Mouse (Mus musculus) G1E (cell line): ENCODE data around the gene Kcnh5.

ENCODE experiments used
- CTCF ChIP-seq: IDR thresholded peaks from 2 replicates; pipeline ENCODE4 v1.5.1; 2012; ENCODE audit warnings: low read depth, low read length, inconsistent platforms, mixed read lengths
- TAL1 ChIP-seq: conservative IDR thresholded peaks from 2 replicates; pipeline ENCODE4 v1.6.1; 2012; ENCODE audit warnings: low read depth, low read length, inconsistent platforms, mixed read lengths

GRCm38 (mm10) chr12:74881344-74881743, 295.8 kb downstream of the Kcnh5 start:
- TF ChIP-seq CTCF (no peak), TAL1 (no peak)
